Mouse (Mus musculus) heart, postnatal 0 days (tissue): ENCODE measurements around the gene Ptpn6.
"Not testable (repeated sequence)": the region's sequence is repeated elsewhere in the genome, so short reads cannot be mapped to it uniquely, and the experiment has no call there.

Experiments
- CTCF ChIP-seq: IDR thresholded peaks from 2 replicates; pipeline ENCODE4 v1.5.1; 2016; ENCODE audit warnings: antibody characterized with exemption, control low read depth, low read depth
- EP300 ChIP-seq: IDR thresholded peaks from 2 replicates; pipeline ENCODE4 v1.6.1; 2016; ENCODE audit warnings: antibody characterized with exemption, low read depth

DNA sequence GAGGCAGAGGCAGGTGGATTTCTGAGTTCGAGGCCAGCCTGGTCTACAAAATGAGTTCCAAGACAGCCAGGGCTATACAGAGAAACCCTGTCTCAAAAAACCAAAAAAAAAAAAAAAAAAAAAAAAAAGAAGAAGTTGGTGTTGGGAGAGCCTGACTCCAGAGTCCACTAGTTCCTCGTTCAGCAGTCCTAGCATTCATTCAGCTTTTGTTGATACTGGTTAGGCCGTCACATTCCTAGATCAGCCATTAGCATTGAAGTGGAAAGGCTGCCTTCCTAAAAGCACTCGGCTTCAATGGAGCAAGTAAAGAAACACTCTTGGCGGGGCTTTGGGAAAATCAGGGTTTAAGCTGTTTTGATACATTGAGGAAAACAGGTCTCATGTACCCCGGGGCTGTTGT is 56.2 kb downstream of the Ptpn6 start:
- TF ChIP-seq EP300, CTCF: not testable (repeated sequence)
